Mouse (Mus musculus) MEL (cell line): ENCODE results near the gene Yes1. TPM values are rescaled to one million over a fixed set of nuclear protein-coding genes. Genes with fewer than 3 reads are reported as not detected.

Experiments
- CHD2 ChIP-seq: IDR thresholded peaks from 2 replicates; pipeline ENCODE4 v1.6.1; 2011; ENCODE audit warnings: low read length, improper control_type of control experiment
- RAD21 ChIP-seq: IDR thresholded peaks from 2 replicates; pipeline ENCODE4 v1.6.1; 2011; ENCODE audit warnings: mild to moderate bottlenecking, low read depth, low read length, improper control_type of control experiment
- polyA plus RNA-seq, 2 experiments: library from polyadenylated mRNA; stranded (reverse) in 1 of 2; unstranded in 1 of 2; fragments of >175 nt in 1 of 2; fragments of >200 nt in 1 of 2; gene quantifications; 2 replicates each; pipeline versions ENCODE4 v1.2.1 to v1.2.4; 2012; ENCODE audit warnings: low replicate concordance in 2 of 2, low read depth in 1 of 2; ENCODE audit not compliant: insufficient read length in 2 of 2, insufficient read depth in 1 of 2, missing spikeins in 1 of 2
- total RNA-seq: library from RNA; depleted of rRNA; stranded (reverse); fragments of 300-350 nt; gene quantifications from 2 replicates; pipeline ENCODE4 v1.2.3, GENCODE M21; 2012; rRNA removed

The Yes1 gene
- total and polyA plus RNA-seq, 3 experiments = not detected

DNA sequence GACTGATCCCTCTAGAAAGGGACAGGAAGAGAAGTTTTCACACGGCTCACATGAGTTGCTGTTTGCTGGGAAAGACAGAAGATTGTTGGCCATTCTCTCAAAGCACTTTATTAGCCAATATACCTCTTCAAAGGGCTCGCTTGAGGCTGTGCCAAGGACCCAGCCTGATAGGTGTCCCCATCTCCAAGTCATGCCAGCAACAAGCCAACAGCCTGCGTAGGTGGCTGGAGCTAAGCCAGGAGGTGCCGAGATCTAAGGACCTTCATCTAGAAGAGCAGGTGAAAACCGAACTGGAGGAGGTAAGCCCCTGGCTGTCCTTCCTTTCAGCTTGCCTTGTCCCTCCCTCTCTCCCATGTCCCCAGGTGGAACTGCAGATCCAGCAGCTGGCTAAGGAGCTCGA is 124.8 kb downstream of the Yes1 start (continued):
- TF ChIP-seq CHD2 = no peak
- no peak for TF ChIP-seq RAD21

Other genes with a start within 250 kb of the Yes1 start
- gene Ppp1cb, start 152.3 kb upstream of the Yes1 start, total RNA-seq = 121 and 128 TPM in 2 replicates
- gene Ppp1cb, start 152.3 kb upstream of the Yes1 start, polyA plus RNA-seq = 1,000 to 10,000 TPM in 1 of 2 experiments, 100 to 1,000 TPM in 1; 268 to 2,029 TPM
- 57.4 and 59.5 TPM in 2 replicates for gene Pisd, start 174.5 kb downstream of the Yes1 start, total RNA-seq
- gene Pisd, start 174.5 kb downstream of the Yes1 start, polyA plus RNA-seq = 10 to 100 TPM; 70.1 to 76.3 TPM
- gene Gm20671, start 215.9 kb downstream of the Yes1 start, total RNA-seq = not detected in 2 replicates
- gene Gm20671, start 215.9 kb downstream of the Yes1 start, polyA plus RNA-seq = 1 to 10 TPM in 1 of 2 experiments, not detected in 1; 7.3 TPM
- gene Prr14l, start 243.1 kb downstream of the Yes1 start, total RNA-seq = 36.0 and 37.0 TPM in 2 replicates
- 100 to 1,000 TPM in 1 of 2 experiments, 10 to 100 TPM in 1; 39.9 to 135 TPM for gene Prr14l, start 243.1 kb downstream of the Yes1 start, polyA plus RNA-seq